Mouse (Mus musculus): Measurements from ENCODE around the gene Ccser2. TPM values are rescaled to one million over a fixed set of nuclear protein-coding genes. Genes with fewer than 3 reads are reported as not detected.

Ccser2 gene
- total and polyA plus RNA-seq, 3 experiments, result 8.8 to 9.6 (median 9.3) TPM

DNA sequence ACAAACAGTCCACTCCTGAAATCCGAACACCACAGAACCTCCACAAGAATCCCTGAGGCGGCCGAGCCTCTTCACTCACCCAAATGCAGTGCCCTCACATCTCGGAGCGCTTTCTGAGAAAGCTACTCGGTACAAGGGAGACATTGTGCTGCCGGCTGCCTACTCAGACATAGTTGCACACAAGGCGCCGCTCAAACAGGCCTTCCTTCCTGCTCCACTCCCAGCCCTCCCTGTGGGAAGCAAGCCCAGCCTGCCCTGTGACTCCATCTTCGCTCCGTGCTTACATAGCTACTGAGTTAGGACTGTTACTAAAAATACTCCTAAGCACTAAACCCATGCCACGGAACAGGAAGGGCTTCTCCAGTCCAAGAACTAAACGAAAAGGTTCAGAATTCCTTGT is 49.4 kb downstream of the Ccser2 start:
- Histone ChIP-seq H3K9me3 (replicated peaks; ENCODE audit: low read length) (no peaks in the 10 kb centered on the region), H3K27me3 (replicated peaks) (no peaks in the 10 kb centered on the region), H3K27ac (ENCODE audit: insufficient read depth, low read depth) (no peak overlapping the region), H3K79me2 (replicated peaks; ENCODE audit: control insufficient read depth, extremely low read depth, insufficient read depth, poor library complexity, severe bottlenecking) (no peaks in the 10 kb centered on the region), H3K36me3 (replicated peaks in 1 of 2; ENCODE audit: control insufficient read depth in 1 of 2, insufficient read depth in 1 of 2, low read length in 1 of 2) (peaks cover 17 to 56% of the 10 kb centered on the region in 2 experiments), H3K4me2 (ENCODE audit: insufficient read depth, low read depth, poor library complexity, severe bottlenecking) (no peak overlapping the region), H3K4me1 (ENCODE audit: control insufficient read depth in 1 of 2, insufficient read depth in 2 of 2) (peaks cover 4 to 14% of the 10 kb centered on the region in 2 experiments; a peak in 2 of 4 replicates), H3K4me3 (replicated peaks in 1 of 3; ENCODE audit: low read depth in 2 of 3, low read length in 2 of 3, poor library complexity in 1 of 3) (no peak overlapping the region), H3K9ac (ENCODE audit: insufficient read depth, low read depth) (no peak overlapping the region)
- in situ Hi-C loops (cut with MboI; ENCODE audit: low pct_ligation_motif_present, low pct_unique_long_range_greater_than_20kb, low sequenced_read_pairs) (no loop called here), dilution Hi-C loops (cut with MboI; ENCODE audit: extremely low pct_ligation_motif_present, extremely low pct_unique_long_range_greater_than_20kb, low sequenced_read_pairs) (no loop called here)
- TF ChIP-seq POLR2AphosphoS2 (IDR thresholded peaks at IDR 0.05; ENCODE audit: low read depth, low read length) (no peak), RAD21 (IDR thresholded peaks at IDR 0.05; ENCODE audit: low read depth, low read length) (no peak), EP300 (IDR thresholded peaks at IDR 0.05; ENCODE audit: low read length) (no peak), USF1 (IDR thresholded peaks at IDR 0.05; ENCODE audit: low read depth, low read length) (no peak), JUND (conservative IDR thresholded peaks at IDR 0.05; ENCODE audit: low read depth, low read length) (no peak), GABPA (IDR thresholded peaks at IDR 0.05; ENCODE audit: insufficient replicate concordance, low read depth, low read length) (no peak), SMC3 (IDR thresholded peaks at IDR 0.05; ENCODE audit: low read depth, low read length) (no peak), ZC3H11A (IDR thresholded peaks at IDR 0.05; ENCODE audit: low read depth, low read length) (no peak), CHD2 (IDR thresholded peaks at IDR 0.05; ENCODE audit: low read length) (no peak), MAZ (IDR thresholded peaks at IDR 0.05; ENCODE audit: low read depth, low read length) (no peak), MXI1 (IDR thresholded peaks at IDR 0.05; ENCODE audit: low read depth, low read length) (no peak), RCOR1 (conservative IDR thresholded peaks at IDR 0.05; ENCODE audit: low read depth, low read length) (no peak), MAFK (IDR thresholded peaks at IDR 0.05; ENCODE audit: insufficient replicate concordance, low read length) (no peak), MYC (IDR thresholded peaks at IDR 0.05; ENCODE audit: low read depth, low read length) (no peak)
- no peak for DNase-seq (ENCODE audit: extremely low read depth)

DNA sequence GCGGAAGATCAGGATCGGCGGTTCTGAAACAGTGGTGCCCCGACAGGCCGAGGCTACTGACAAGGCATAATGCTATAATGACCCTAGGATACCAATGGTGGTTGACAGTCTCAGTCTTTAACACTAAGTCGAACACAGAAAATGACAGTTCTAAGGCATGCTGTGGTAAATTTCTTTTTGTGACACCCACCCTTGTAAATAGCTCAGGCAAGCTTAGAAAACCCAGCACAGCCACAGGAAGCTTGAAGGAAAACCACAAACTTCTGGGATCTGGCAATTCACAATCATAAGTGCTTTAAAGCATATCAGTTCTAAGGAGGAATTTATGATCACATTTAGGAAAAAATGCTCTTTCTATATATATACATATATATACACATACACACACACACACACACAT is 53.4 kb downstream of the Ccser2 start:
- Histone ChIP-seq H3K36me3 (replicated peaks in 1 of 2; ENCODE audit: control insufficient read depth in 1 of 2, insufficient read depth in 1 of 2, low read length in 1 of 2) (peaks cover 21 to 43% of the 10 kb centered on the region in 2 experiments), H3K4me1 (ENCODE audit: control insufficient read depth in 1 of 2, insufficient read depth in 2 of 2) (no peaks in the 10 kb centered on the region), H3K79me2 (replicated peaks; ENCODE audit: control insufficient read depth, extremely low read depth, insufficient read depth, poor library complexity, severe bottlenecking) (0 out of 2 replicates have a peak, but pooled peaks cover 2% of the 10 kb centered on the region), H3K27me3 (replicated peaks) (no peaks in the 10 kb centered on the region), H3K4me2 (ENCODE audit: insufficient read depth, low read depth, poor library complexity, severe bottlenecking) (no peak overlapping the region), H3K27ac (ENCODE audit: insufficient read depth, low read depth) (no peak overlapping the region), H3K9ac (ENCODE audit: insufficient read depth, low read depth) (no peak overlapping the region), H3K9me3 (replicated peaks; ENCODE audit: low read length) (no peaks in the 10 kb centered on the region), H3K4me3 (replicated peaks in 1 of 3; ENCODE audit: low read depth in 2 of 3, low read length in 2 of 3, poor library complexity in 1 of 3) (no peak overlapping the region)
- TF ChIP-seq MAX (IDR thresholded peaks at IDR 0.05; ENCODE audit: low read length), result no peak
- TF ChIP-seq EP300 (IDR thresholded peaks at IDR 0.05; ENCODE audit: low read length), result no peak
- TF ChIP-seq POLR2A (IDR thresholded peaks at IDR 0.05; ENCODE audit: low read depth, low read length), result no peak
- no peak for TF ChIP-seq MEF2A (IDR thresholded peaks at IDR 0.05; ENCODE audit: borderline replicate concordance, low read depth, low read length)
- TF ChIP-seq GABPA (IDR thresholded peaks at IDR 0.05; ENCODE audit: insufficient replicate concordance, low read depth, low read length), result no peak
- no peak for TF ChIP-seq CHD2 (IDR thresholded peaks at IDR 0.05; ENCODE audit: low read length)
- TF ChIP-seq TBP (conservative IDR thresholded peaks at IDR 0.05; ENCODE audit: low read depth, low read length), result no peak
- no peak for TF ChIP-seq SIN3A (IDR thresholded peaks at IDR 0.05; ENCODE audit: low read length)
- no peak for TF ChIP-seq RAD21 (IDR thresholded peaks at IDR 0.05; ENCODE audit: low read depth, low read length)
- no peak for TF ChIP-seq ZMIZ1 (IDR thresholded peaks at IDR 0.05; ENCODE audit: low read depth, low read length)
- no peak for TF ChIP-seq ELF1 (IDR thresholded peaks at IDR 0.05; ENCODE audit: low read depth, low read length)
- TF ChIP-seq ZNF384 (IDR thresholded peaks at IDR 0.05; ENCODE audit: low read depth, low read length), result no peak
- no peak for TF ChIP-seq JUN (IDR thresholded peaks at IDR 0.05; ENCODE audit: insufficient read depth, low read depth, low read length)
- TF ChIP-seq USF1 (IDR thresholded peaks at IDR 0.05; ENCODE audit: low read depth, low read length), result no peak
- DNase-seq (ENCODE audit: extremely low read depth), result no peak
- dilution Hi-C loops (cut with MboI; ENCODE audit: extremely low pct_ligation_motif_present, extremely low pct_unique_long_range_greater_than_20kb, low sequenced_read_pairs), result no loop called here
- in situ Hi-C loops (cut with MboI; ENCODE audit: low pct_ligation_motif_present, low pct_unique_long_range_greater_than_20kb, low sequenced_read_pairs), result no loop called here
